Mouse (Mus musculus) CH12.LX (cell line): ENCODE measurements around the gene Fam170b.

Experiments
- CHD1 ChIP-seq: IDR thresholded peaks from 2 replicates; pipeline ENCODE4 v1.6.1; 2012; ENCODE audit warnings: low read depth, low read length, improper control_type of control experiment, inconsistent platforms
- CHD2 ChIP-seq: IDR thresholded peaks from 2 replicates; pipeline ENCODE4 v1.6.1; 2011; ENCODE audit warnings: low read length, improper control_type of control experiment
- CTCF ChIP-seq, 2 experiments: IDR thresholded peaks in 1 of 2; conservative IDR thresholded peaks in 1 of 2; 2 replicates each; pipeline ENCODE4 v1.5.1; 2011 to 2012; ENCODE audit warnings: low read depth in 2 of 2, low read length in 2 of 2, improper control_type of control experiment in 1 of 2, inconsistent platforms in 1 of 2, mild to moderate bottlenecking in 1 of 2, moderate library complexity in 1 of 2
- E2F4 ChIP-seq: IDR thresholded peaks from 2 replicates; pipeline ENCODE4 v1.6.1; 2011; ENCODE audit warnings: low read depth, low read length, improper control_type of control experiment; ENCODE audit not compliant: insufficient replicate concordance
- HCFC1 ChIP-seq: IDR thresholded peaks from 2 replicates; pipeline ENCODE4 v1.6.1; 2012; ENCODE audit warnings: low read depth, mild to moderate bottlenecking, inconsistent platforms, low read length, improper control_type of control experiment
- JUND ChIP-seq: conservative IDR thresholded peaks from 2 replicates; pipeline ENCODE4 v1.6.1; 2011; ENCODE audit warnings: low read depth, low read length, improper control_type of control experiment
- MAX ChIP-seq: IDR thresholded peaks from 2 replicates; pipeline ENCODE4 v1.6.1; 2011; ENCODE audit warnings: low read length, improper control_type of control experiment
- MEF2A ChIP-seq: IDR thresholded peaks from 2 replicates; pipeline ENCODE4 v1.6.1; 2014; ENCODE audit warnings: low read depth, mild to moderate bottlenecking, inconsistent platforms, low read length, improper control_type of control experiment, borderline replicate concordance
- NRF1 ChIP-seq: IDR thresholded peaks from 2 replicates; pipeline ENCODE4 v1.6.1; 2014; ENCODE audit warnings: low read depth, mild to moderate bottlenecking, inconsistent platforms, low read length, improper control_type of control experiment, moderate library complexity
- POLR2A ChIP-seq: IDR thresholded peaks from 2 replicates; pipeline ENCODE4 v1.6.1; 2011; ENCODE audit warnings: low read depth, mild to moderate bottlenecking, improper control_type of control experiment, low read length
- RCOR1 ChIP-seq: conservative IDR thresholded peaks from 2 replicates; pipeline ENCODE4 v1.6.1; 2012; ENCODE audit warnings: low read depth, mild to moderate bottlenecking, inconsistent platforms, low read length, improper control_type of control experiment
- TBP ChIP-seq: conservative IDR thresholded peaks from 2 replicates; pipeline ENCODE4 v1.6.1; 2011; ENCODE audit warnings: low read depth, low read length, improper control_type of control experiment
- ZMIZ1 ChIP-seq: IDR thresholded peaks from 2 replicates; pipeline ENCODE4 v1.6.1; 2012; ENCODE audit warnings: low read depth, mild to moderate bottlenecking, inconsistent platforms, low read length, improper control_type of control experiment

DNA sequence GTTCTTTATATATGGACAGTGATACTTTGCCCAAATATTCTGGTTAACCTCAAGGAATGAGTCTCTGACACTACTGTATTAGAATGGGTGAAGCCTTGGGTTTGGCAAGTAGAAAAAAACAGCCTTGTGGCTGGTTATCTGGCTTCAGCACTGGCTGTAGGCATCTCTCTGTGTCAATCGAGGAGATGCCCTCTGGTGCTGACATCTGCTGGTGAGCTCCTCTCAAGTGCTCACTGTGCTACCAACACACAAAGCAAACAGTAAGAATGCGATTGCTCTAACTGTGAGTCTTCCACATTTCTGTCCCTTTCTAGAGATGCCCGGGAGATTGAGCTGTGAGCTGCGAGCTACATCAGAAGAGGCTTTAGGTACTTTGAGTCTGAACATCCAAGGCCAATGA is 17.2 kb upstream of the Fam170b start:
- TF ChIP-seq CTCF (conservative IDR thresholded peaks at IDR 0.05 in 1 of 2, IDR thresholded peaks at IDR 0.05 in 1 of 2; ENCODE audit: low read depth in 2 of 2, low read length in 2 of 2) (peak in 1 of 2 experiments; percentile 65; a peak in 2 of 4 replicates), TBP (no peak), POLR2A (no peak), NRF1 (no peak), CHD1 (no peak), CHD2 (no peak), JUND (no peak), MEF2A (no peak), E2F4 (no peak), RCOR1 (no peak), ZMIZ1 (no peak), MAX (no peak), HCFC1 (no peak)
